29 mouse cellular contexts compared by ENCODE assay signal in genomic region chr19:40638582-40638981, GRCm38 (mm10). TPM values are rescaled to one million over a fixed set of nuclear protein-coding genes. Genes with fewer than 3 reads are reported as not detected.
DNase-seq lines count a peak whose midpoint lies in the region; ATAC-seq and TF ChIP-seq lines count a peak whose summit lies in the region.
"Had no signal": no experiment of that assay in that cellular context is flagged by ENCODE, and none has a peak within 500 bp of the region (broad histone marks: within the 10 kb centered on the region; RNA-seq: fewer than 3 reads in every experiment).

No protein-coding gene starts in this region.

- no peak for DNase-seq in lung, postnatal 10 days
- DNase-seq in layer of hippocampus, postnatal 10 days (ENCODE audit: low spot score in 2 of 2): no peak
- DNase-seq in kidney, postnatal 14 days: no peak
- DNase-seq in right cerebral cortex, adult 2 months (ENCODE audit: low spot score in 2 of 2): no peak
- DNase-seq: adrenal gland, postnatal 14 days; B cell, adult 2 months; cerebellum, adult 2 months; cerebellum, postnatal 14 days; forebrain, postnatal 0 days; gastrocnemius, postnatal 10 days; heart, adult 18-20 months; kidney, adult 2 months had no signal

- H3K9me3 ChIP-seq in lung, embryonic 15.5 days: no peaks in the 10 kb centered on the region
- H3K9me3 ChIP-seq: forebrain, embryonic 12.5 days; heart, embryonic 12.5 days; hindbrain, embryonic 15.5 days; limb, embryonic 10.5 days; limb, embryonic 15.5 days; neural tube, embryonic 12.5 days had no signal

- 84% methylated on average over 5 of the region's 5 CpGs for WGBS in lung, embryonic 15.5 days
- WGBS in bone marrow, adult 2 months: 41% methylated on average over 5 of the region's 5 CpGs

- no peaks in the 10 kb centered on the region for H3K27me3 ChIP-seq in lung, embryonic 15.5 days
- H3K27me3 ChIP-seq: forebrain, embryonic 12.5 days; heart, embryonic 12.5 days; hindbrain, embryonic 15.5 days; limb, embryonic 15.5 days; neural tube, embryonic 12.5 days had no signal

- no peak for TF ChIP-seq CTCF in bone marrow, adult 2 months (IDR thresholded peaks at IDR 0.05; ENCODE audit: control insufficient read depth, insufficient read depth, low read length)

- no peaks in the 10 kb centered on the region for H3K36me3 ChIP-seq in lung, embryonic 15.5 days
- H3K36me3 ChIP-seq: forebrain, embryonic 12.5 days; heart, embryonic 12.5 days; hindbrain, embryonic 10.5 days; hindbrain, embryonic 15.5 days; limb, embryonic 10.5 days; limb, embryonic 15.5 days; neural tube, embryonic 12.5 days had no signal

- H3K27ac ChIP-seq in lung, embryonic 15.5 days: 0 out of 2 replicates have a peak overlapping the region, but pooled peaks have one; percentile 73
- peak overlapping the region; percentile 79 for H3K27ac ChIP-seq in bone marrow, adult 2 months (ENCODE audit: control insufficient read depth, insufficient read depth, low read depth, low read length, poor library complexity)
- H3K27ac ChIP-seq in brown adipose tissue, adult 24 weeks (replicated peaks; ENCODE audit: low read depth, low read length): peak overlapping the region; percentile 96
- H3K27ac ChIP-seq: forebrain, embryonic 12.5 days; hindbrain, embryonic 10.5 days; hindbrain, embryonic 15.5 days; limb, embryonic 10.5 days; limb, embryonic 15.5 days; liver, embryonic 14.5 days; neural tube, embryonic 12.5 days had no signal

- no peak overlapping the region for H3K4me2 ChIP-seq in lung, embryonic 15.5 days
- H3K4me2 ChIP-seq: forebrain, embryonic 12.5 days; heart, embryonic 12.5 days; hindbrain, embryonic 15.5 days; limb, embryonic 15.5 days; midbrain, embryonic 11.5 days; neural tube, embryonic 12.5 days had no signal

- TF ChIP-seq POLR2A in bone marrow, adult 2 months (IDR thresholded peaks at IDR 0.05; ENCODE audit: borderline replicate concordance, control insufficient read depth, low read depth, low read length): no peak

- ATAC-seq in lung, embryonic 15.5 days (ENCODE audit: borderline replicate concordance, extremely low read depth, low FRiP score, low TSS enrichment): no peak
- 0 out of 2 replicates have a peak, but pooled peaks have one; percentile 14 for ATAC-seq in monocyte, adult 5-6 weeks (replicated peaks; ENCODE audit: insufficient number of reproducible peaks, low FRiP score, low TSS enrichment, poor library complexity, severe bottlenecking)
- ATAC-seq: forebrain, postnatal 0 days; inflammation-experienced regulatory T-cells, adult 6 months; midbrain, embryonic 16.5 days had no signal

- H3K4me3 ChIP-seq in lung, embryonic 15.5 days: no peak overlapping the region
- H3K4me3 ChIP-seq in bone marrow, adult 2 months (replicated peaks; ENCODE audit: control insufficient read depth, low read depth, low read length): no peak overlapping the region
- H3K4me3 ChIP-seq in brown adipose tissue, adult 24 weeks (ENCODE audit: insufficient read depth, low read depth, low read length): no peak overlapping the region
- H3K4me3 ChIP-seq: erythroblast, embryonic 14.5 days; forebrain, embryonic 12.5 days; heart, embryonic 12.5 days; hindbrain, embryonic 10.5 days; hindbrain, embryonic 15.5 days; limb, embryonic 10.5 days; limb, embryonic 15.5 days; myocyte; neural tube, embryonic 12.5 days had no signal

- H3K9ac ChIP-seq in lung, embryonic 15.5 days: no peak overlapping the region
- H3K9ac ChIP-seq: forebrain, embryonic 12.5 days; forebrain, postnatal 0 days; heart, embryonic 12.5 days; hindbrain, embryonic 15.5 days; limb, embryonic 15.5 days; liver, embryonic 14.5 days; neural tube, embryonic 12.5 days had no signal

- no peaks in the 10 kb centered on the region for H3K4me1 ChIP-seq in lung, embryonic 15.5 days
- peaks cover 3% of the 10 kb centered on the region for H3K4me1 ChIP-seq in bone marrow, adult 2 months (ENCODE audit: control insufficient read depth, insufficient read depth, low read length)
- peaks cover 3% of the 10 kb centered on the region; the same call in 1 of the 2 replicates for H3K4me1 ChIP-seq in brown adipose tissue, adult 24 weeks (ENCODE audit: control insufficient read depth, insufficient read depth, insufficient read length, low read length)
- H3K4me1 ChIP-seq: forebrain, embryonic 12.5 days; heart, embryonic 12.5 days; hindbrain, embryonic 10.5 days; hindbrain, embryonic 15.5 days; limb, embryonic 10.5 days; limb, embryonic 15.5 days; neural tube, embryonic 12.5 days had no signal

RNA-seq across cellular contexts. Expression of gene Entpd1, which starts 26.4 kb away (rescaled TPM):
- polyA plus RNA-seq in lung, embryonic 15.5 days (2015; fragmentation: Nextera tagmentation; extraction: Ambion mirVana): 13.5 and 16.1 TPM in 2 replicates
- polyA plus RNA-seq in bone marrow, adult 2 months (2011; ENCODE audit: insufficient read depth, insufficient read length, low replicate concordance, missing spikeins): 9.9 and 17.6 TPM in 2 replicates
- 6.2 and 8.2 TPM in 2 replicates for polyA plus RNA-seq in brown adipose tissue, adult 24 weeks (2012; ENCODE audit: insufficient read depth, insufficient read length, missing spikeins)
- 54.4 to 130 TPM (median 68.2 TPM) in 3 replicates for total RNA-seq in monocyte, adult 5-6 weeks (2017)
- total RNA-seq in layer of hippocampus, postnatal 10 days (2021): 10 to 100 TPM; 17.1 to 17.8 TPM

RNA-seq across cellular contexts. Expression of gene Tctn3, which starts 26.5 kb away (rescaled TPM):
- polyA plus RNA-seq in lung, embryonic 15.5 days (2015; fragmentation: Nextera tagmentation; extraction: Ambion mirVana): 10.8 and 11.8 TPM in 2 replicates
- 1.2 and 2.7 TPM in 2 replicates for polyA plus RNA-seq in bone marrow, adult 2 months (2011; ENCODE audit: insufficient read depth, insufficient read length, low replicate concordance, missing spikeins)
- 1.8 and 2.0 TPM in 2 replicates for polyA plus RNA-seq in brown adipose tissue, adult 24 weeks (2012; ENCODE audit: insufficient read depth, insufficient read length, missing spikeins)
- total RNA-seq in monocyte, adult 5-6 weeks (2017): 1.8 to 11.2 TPM (median 4.2 TPM) in 3 replicates
- 10 to 100 TPM; 21.7 to 23.9 TPM for total RNA-seq in layer of hippocampus, postnatal 10 days (2021)

RNA-seq across cellular contexts. Expression of gene Aldh18a1, which starts 50.3 kb away (rescaled TPM):
- polyA plus RNA-seq in lung, embryonic 15.5 days (2015; fragmentation: Nextera tagmentation; extraction: Ambion mirVana): 59.3 and 60.8 TPM in 2 replicates
- 14.8 and 15.5 TPM in 2 replicates for polyA plus RNA-seq in bone marrow, adult 2 months (2011; ENCODE audit: insufficient read depth, insufficient read length, low replicate concordance, missing spikeins)
- polyA plus RNA-seq in brown adipose tissue, adult 24 weeks (2012; ENCODE audit: insufficient read depth, insufficient read length, missing spikeins): 1.1 and 1.4 TPM in 2 replicates
- total RNA-seq in monocyte, adult 5-6 weeks (2017): 14.1 to 26.9 TPM (median 21.1 TPM) in 3 replicates
- total RNA-seq in layer of hippocampus, postnatal 10 days (2021): 10 to 100 TPM; 25.8 to 27.9 TPM
